Mouse (Mus musculus): ENCODE results near the gene Egln1.

DNA sequence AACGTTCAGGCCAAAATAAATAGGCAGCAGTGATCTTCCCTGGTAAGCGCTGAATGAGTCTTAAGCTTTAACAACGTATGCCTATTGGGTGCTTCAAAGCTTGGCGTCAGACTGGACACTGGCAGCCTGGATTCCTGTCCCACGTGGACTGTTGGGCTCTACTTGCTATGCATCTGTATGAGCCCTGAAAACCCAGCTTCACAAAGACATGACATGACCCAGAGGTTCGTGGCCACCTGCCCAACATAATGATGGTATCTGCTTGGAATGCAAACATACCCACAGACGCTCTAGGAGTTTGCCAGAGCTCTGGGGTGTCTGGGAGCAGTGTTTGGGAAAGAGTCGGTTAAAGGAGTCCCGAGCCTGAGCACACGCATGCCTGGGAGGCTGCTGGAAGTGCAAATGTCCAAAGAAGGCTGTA is 22.8 kb downstream of the Egln1 start:
- TF ChIP-seq CTCF (conservative IDR thresholded peaks at IDR 0.05; ENCODE audit: low read length), result no peak
- TF ChIP-seq NANOG (IDR thresholded peaks at IDR 0.05; ENCODE audit: borderline replicate concordance, low read length), result no peak
- no peak for TF ChIP-seq POU5F1 (IDR thresholded peaks at IDR 0.05; ENCODE audit: borderline replicate concordance, low read length)

All from E14TG2a.4 (cell line).